Mouse (Mus musculus) adrenal gland, adult 18-20 months (tissue): ENCODE results near the gene 4931409K22Rik. TPM values are rescaled to one million over a fixed set of nuclear protein-coding genes. Genes with fewer than 3 reads are reported as not detected.

Source experiments
- DNase-seq, 2 experiments: peaks; one replicate each; pipeline ENCODE4 v3.0.0; 2021 to 2022; ENCODE audit warnings: low spot score in 2 of 2
- total RNA-seq, 2 experiments: library from RNA; stranded (reverse); gene quantifications; 1 replicate in 1 of 2; 2 replicates in 1 of 2; pipeline ENCODE4 v1.2.3; 2021

Gene 4931409K22Rik
- total RNA-seq, 2 experiments from 2014 or later: not detected

DNA sequence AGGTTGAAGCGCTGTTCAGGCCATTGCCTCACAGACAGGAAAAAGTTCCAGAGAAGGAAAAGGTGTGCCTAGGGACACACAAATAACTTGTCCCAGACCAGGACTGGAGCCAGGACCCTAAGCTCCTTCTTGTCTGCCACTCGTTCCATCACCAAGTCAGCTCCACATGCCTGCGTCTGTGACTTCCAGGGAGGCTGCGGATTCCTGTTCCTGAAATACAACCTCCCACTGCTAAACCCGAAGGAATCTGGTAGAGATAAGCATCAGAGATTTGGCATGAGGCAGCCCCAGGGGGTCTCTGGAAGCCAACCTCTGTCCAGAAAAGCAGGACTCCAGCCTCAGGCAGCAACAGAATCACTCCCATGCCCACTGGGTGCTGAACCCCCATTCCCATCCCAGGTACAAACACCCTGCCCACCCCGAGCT is 15.5 kb downstream of the 4931409K22Rik start:
- no peak for DNase-seq

DNA sequence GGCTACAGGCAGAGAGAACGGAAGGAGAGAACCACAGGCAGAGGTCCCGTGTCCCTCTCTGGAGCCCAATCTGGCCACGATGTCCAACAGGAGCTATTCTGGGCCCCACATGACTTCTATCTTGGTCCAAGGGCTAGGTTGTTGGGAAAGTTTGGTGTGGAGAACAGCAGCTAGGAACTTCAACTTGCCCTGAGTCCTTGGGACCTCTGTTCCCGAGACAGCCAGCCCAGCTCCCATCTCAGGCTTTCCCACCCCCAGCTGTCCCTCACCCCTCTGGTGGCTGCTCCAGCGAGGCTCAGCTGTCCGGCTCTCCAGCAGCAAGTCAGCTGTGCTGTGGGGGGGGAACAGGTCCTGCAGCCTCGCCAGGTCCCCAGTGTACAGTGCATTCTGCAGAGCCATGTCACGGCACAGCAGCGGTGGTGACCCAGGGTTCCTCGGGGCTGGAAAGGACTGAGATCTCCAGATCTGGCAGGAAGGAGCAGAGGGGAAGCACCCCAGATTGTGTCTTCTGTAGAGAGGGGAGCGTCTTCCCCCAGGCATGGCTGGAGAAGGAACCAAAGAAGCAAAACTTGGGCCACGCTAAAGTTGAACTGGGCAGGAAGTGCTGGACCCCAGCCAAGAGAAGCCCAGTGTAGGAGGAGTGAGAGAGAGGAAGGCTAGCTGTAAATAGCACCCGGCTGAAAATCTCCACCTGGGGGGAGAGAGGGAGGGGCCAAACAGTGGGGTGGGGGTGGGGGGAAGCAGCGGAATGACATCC is 16.0 kb downstream of the 4931409K22Rik start, which contains the start of gene Asb10:
TSS of gene Asb10 (minus strand) at position 592 of the 757 bp plus-strand sequence.
- DNase-seq: peak in 1 of 2 experiments; percentile 46

DNA sequence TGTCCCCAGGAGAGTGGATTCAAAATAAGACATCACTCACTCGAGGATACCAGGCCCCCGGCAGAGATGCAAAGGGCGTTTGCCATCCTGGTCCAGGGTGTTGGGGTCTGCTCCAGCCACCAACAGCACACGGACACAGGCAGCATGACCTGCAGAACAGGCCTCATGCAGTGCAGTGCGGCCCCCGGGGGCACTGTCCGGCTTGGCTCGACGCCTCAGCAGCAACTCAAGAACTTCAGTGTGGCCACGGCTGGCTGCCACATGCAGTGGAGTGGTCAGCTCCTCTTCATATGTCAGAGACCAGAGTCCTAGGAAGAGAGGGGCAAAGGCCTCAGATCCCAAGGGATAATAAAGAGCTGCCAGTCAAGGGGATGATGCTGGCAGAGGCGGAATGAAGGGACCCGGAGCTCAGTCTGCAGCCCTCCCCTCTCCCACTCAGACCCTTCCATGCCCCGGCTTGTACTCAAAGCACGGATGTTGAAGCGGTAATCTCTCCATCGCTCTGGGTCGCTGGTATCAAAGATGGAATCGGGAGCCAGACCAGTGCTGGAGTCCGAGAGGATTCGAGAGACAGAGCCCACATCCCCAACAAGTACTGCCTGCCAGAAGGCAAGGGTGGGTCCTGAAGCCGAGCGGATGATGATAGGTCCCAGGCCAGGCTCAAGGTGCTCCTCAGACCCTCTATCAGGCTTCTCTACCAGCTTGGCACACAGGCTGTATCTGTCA is 16.9 kb downstream of the 4931409K22Rik start:
- DNase-seq: no peak

DNA sequence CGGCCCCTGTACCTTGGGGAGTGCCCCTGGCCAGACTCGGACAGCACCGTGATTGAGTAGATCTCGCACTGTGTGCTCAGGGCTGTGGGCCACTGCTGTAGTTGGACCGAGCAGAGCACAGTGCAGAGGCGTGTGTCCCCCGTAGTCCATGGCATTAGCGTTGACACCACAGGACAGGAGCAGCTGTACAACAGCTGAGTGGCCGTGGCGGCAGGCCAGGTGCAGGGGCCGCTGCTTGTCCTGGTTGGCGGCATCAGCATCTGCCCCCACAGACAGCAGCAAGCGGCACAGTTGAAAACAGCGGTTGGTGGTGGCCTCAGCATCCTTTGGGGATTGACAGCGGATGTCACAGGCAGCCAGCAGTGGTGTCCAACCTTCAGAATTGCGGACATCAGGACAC is 19.0 kb downstream of the 4931409K22Rik start:
- no peak for DNase-seq

DNA sequence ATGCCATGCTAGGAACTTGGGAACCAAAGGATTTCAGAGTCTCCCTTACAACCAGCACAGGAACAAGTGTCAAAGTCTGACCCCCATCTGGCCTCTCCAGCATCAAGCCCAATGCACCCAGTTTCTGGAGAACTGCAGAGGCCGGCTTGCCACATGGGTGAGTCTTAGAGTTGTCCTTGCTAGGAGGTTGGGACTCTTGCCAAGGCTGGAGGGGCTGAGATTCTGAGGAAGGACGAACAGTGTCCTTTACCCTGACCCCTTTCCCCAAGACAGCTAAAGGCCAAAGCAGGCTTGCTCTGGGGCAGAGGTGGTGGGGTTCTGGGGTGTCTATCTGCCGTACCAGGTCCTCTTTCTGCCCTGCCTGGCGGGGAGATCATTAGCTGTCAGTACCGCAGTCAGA is 20.1 kb downstream of the 4931409K22Rik start:
- DNase-seq: peak in 1 of 2 experiments; percentile 48

DNA sequence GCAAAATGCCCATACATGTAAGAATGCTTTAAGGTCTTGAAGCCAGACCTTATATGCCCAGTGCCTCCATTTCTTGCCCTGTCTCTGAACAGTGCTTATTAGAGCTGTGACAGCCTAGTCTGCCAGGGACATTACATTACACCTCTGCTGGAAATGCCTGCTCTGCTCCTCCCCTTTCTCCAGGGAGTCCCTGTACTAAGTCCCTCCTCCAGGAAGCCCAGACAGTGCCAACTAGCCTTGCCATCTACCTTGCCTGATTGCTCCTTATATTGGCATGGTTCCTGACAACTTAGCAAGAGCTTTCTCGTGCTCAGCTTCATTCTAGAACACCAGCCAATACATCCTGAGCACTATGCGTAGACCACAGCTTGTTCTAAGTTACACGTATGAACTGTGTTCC is 20.9 kb downstream of the 4931409K22Rik start:
- DNase-seq: no peak

DNA sequence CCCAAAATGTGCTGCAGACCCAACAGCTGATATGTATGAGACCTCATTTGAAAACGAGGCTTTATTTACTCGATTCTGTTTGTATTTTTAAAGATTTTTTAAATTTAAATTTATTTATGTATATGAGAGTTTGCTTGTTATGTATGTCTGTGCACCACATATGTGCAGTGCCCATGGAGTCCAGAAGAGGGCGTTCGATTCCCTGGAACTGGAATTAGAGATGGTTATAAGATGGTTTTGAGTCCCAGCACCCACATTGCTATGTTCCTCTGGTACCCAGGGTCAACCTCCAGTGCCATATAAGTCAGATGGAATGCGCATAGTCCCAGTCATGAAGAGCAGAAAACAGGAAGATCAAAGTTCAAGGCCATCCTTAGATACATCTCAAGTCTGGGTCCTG is 22.3 kb downstream of the 4931409K22Rik start:
- DNase-seq: no peak

DNA sequence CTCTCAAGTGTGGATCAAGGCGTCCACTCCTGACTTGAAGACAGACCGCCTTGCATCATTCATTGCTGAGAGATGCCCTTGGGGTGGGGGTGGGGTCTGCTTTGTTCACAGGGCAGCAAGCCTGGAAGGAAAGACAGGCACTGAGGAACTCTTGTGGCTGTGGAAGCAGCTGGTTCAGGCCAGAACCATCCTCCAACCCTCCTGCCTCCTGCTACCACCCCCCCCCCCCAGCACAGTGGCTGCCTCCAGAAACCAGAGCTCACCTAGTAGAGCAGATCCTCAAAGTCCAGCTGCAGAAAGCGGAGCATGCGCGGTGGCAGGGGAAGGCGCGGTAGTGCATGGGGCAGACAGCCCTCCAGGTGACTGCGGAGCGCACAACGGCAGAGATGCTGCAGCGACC is 23.2 kb downstream of the 4931409K22Rik start:
- no peak for DNase-seq

DNA sequence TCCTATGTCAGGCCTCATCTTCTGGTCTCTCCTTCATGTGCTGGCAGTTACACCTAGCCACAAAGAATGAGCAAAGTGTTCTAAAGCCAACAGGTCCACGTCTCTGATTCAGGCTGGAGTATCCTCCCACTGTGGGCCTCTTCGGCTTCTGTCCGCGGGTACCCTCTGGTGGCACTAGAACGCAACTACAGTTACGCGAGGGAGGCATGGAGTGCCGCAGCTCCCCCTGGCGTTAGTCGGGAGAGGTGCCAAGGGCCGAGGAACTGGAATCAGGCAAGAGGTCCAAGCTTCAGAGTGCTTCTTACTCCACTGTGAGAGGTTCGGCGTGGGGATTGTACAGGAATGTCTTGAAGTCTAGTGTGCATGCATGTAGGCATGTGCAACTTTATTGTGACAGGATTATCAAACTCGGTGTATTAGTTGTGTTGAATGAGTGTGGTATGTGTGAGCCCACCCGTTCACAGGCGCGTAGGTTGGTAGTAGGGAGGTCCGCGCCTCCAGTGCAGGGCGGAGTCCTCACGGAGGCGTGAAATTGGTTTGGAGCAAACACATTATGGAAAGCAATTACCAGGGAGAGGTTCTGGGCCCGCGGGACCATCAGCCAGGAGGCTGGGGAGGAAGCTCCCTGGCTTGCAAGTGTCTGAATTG is 26.4 kb downstream of the 4931409K22Rik start:
- peak; percentile 93 to 95 for DNase-seq

DNA sequence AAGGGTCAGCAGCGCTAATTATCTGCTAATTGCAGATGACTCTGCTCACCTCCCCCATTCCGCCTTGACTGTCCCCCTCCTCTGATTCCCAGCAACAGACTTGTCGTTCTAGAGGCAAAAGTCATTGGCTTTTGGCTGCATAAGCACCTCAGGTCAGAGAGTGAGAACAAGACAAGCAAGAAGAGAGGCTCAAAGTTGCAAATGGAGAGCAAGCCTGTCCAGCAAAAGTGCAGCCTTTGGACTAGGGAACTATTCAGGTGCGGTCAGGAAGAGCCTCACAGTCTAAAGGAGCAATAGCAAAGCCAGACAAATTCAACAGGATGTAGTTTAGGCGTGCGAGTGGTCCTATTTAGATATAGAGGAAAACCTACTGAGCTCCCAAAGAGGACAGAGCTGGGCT is 28.8 kb downstream of the 4931409K22Rik start:
- no peak for DNase-seq

DNA sequence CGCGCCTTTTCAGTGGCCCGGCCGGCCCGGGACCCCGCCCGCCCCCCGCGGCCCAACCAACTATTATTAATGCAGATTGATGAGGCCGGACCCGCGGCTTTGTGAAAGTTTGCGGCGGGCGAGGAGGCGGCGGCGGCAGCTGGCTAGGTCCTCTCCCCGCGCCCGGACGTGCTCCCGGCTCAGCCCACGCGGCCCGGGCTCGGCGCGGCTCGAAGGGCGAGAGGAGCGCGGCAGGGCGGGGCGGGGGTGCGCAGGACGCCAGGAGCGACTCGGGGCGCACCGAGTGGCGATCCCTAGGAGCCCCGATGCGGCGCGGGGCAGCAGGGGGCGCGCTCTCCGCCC is 29.7 kb downstream of the 4931409K22Rik start, which contains the start of gene Gbx1:
TSS of gene Gbx1 (minus strand) at position 314 of the 342 bp plus-strand sequence.
- peak; percentile 39 to 48 for DNase-seq

DNA sequence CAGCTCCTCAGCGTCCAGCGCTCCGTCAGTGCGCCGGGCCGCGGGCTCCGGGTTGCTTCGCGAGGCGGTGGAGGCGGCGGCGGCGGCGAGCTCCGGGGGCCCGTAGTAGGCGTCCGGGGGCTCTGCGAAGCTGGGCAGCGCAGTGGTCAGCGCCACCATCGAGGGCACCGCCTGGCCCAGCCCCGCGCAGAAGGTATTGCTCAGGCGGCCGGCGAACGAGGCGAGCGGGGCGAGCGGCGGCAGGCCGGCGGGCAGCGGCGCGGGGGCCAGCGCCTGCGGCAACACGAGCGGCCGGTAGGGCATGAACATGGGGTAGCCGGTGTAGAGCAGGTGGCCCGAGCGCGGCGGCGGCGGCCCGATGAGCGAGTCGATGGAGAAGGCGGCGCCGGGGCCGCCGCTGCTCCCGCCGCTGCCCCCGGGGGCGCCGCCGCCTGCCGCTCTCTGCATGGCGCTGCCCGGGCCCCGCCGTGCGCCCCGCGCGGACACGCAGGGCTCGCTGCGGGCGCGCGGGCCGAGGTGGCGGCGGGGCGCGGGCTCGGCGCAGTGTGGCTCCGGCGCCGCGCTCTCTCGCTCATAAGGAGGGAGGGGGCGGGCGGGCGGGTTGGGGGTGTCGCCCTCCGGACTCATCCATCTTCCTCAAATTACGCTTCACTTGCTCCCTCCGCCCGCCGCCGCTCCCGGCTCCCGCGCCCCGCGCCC is 30.3 kb downstream of the 4931409K22Rik start:
- no peak for DNase-seq

DNA sequence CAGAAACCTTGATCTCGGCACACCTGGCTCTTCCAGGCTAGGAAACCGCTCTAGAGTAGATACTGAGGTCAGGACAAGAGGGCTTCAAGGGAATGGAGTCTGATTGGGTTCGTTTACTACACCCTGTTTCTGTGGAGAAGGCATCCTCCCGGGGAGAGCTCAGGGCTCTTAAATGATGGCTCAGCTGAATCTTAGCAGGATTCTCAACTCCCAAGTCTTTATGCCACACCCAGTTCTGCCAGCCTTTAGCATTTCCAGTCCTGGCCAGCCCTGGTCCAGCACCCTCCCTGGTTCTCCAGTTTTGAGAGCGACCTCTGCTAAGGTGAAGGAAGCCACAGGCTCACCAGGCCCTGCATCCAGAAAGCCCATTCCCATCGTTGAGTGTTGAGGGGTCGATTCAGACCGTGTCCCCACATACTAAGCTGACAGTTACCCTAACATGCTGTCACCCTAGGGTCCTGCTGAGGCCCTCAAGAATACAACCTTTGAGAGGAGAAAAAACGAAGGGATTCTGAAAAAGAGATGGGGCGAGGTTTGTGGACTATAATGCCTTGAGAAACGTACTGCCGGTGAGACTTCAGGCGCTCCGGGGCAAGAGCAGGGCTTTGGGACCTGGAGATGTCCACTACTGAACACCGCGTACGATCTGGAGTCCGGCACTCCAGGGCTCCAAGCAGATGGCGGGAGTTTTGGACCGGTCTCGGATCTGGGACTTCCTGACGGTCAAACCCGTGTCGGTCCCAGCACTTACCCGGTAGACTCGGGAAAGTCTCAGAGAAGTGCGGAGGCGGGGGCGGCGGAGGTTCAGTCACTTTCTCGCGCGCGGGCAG is 31.0 kb downstream of the 4931409K22Rik start:
- DNase-seq: no peak

DNA sequence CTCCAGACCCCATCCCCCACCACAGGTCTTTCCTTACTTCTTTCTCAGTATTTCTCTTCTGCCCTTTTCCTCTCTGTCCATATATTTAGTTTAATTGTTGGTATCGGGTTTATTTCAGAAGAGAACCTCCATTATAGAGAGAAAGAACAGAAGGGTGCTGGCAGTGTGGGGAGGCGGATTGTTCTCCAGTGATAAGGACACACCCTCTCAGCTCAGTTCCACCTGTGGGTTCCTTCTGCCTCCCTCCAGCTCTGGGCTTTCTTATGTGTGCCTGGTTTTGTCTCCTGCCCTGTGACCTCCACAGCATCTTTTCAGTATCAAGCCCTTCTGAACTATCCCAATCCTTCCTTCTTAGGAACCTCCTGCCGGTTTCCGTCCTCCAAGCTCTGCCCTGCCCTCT is 32.1 kb downstream of the 4931409K22Rik start:
- DNase-seq: no peak

DNA sequence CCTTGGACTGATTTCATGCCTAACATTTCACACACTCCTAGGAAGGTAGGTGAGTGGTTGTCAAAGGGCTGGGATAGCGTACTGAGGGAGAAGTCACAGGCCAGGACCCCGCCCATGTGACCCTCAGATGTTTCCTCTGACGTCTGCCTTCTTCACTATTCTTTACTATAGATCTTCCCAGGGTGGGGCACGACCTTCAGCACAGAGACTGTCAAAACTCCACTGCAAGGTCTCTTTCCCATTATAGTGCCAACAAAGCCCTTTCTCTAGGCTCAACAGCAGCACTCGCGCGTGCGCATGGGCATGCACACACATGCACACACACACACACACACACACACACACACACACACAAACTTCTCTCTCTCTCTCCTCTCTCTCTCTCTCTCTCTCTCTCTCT is 32.8 kb downstream of the 4931409K22Rik start:
- no peak for DNase-seq

DNA sequence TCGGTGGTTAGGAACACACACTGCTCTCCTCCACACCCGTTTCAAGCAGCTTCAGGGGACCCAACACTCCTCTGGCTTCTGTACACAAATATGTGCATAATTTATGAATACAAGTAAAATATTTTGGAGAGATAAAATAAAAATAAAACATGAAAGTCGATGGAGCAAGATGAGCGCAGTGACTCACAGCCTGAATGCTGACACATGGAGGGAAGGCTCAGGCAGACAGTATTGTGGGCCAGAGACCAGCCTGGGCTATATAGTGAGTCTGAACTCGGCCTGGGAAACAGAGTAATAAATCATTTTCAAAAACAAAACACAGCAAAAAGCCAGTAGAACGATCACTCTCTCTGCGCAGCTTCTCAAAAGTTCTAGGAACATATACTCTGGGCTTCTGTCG is 35.2 kb downstream of the 4931409K22Rik start:
- DNase-seq: no peak

DNA sequence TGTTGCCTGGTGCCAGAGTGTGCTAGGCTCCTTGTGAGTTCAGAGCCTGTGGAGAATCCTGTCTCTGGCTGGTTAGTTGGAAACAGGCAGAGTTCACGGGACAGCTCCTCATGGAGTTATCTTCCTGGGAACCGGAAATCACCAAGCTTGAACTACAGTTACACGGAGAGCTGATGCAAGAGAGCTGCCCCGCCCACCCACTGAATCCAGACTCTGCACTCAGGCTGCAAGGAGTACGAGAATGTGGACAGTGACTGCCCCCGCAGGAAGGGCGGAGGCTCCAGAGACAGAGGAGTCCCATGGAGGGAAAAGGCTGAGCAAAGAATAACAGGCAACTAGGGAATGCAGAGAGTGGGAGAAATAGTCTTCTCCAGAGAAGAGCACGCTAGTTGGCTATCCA is 44.3 kb downstream of the 4931409K22Rik start:
- no peak for DNase-seq

DNA sequence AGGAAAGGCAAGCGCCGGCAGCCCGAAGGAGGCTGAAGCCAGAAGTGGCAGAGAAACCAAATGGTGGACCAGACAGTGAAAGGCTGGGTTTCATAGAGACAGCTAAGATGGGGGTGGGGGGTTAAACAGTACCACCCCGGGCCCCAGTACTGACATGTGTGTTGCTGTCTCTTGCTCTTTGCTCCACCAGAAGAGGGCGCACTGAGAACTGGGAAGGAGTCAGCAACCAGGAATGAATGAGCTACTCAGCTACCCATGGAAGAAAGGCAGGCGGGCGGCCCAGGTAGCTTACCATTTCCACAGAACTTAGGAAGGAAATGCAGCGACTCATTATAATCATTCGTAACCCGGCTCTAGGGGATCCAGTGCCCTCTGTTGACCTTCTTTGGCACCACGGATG is 46.0 kb downstream of the 4931409K22Rik start:
- peak; percentile 53 to 62 for DNase-seq

DNA sequence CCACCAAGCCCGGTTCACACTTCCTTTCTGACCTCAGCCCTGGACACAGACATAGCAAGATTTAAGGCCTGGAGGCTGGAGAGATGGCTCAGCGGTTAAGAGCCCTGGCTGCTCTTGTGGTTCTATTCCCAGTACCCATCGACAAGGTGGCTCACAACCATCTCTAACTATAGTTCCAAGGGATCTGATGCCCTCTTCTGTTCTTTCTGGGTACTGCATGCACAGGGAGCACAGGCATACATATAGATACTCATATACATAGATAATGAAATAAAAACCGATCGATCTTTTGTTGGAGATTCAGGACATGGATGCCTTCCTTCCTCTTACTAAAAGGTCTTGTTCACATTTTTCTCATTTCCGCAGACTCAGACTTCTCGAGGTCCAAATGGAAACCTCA is 48.2 kb downstream of the 4931409K22Rik start:
- no peak for DNase-seq

DNA sequence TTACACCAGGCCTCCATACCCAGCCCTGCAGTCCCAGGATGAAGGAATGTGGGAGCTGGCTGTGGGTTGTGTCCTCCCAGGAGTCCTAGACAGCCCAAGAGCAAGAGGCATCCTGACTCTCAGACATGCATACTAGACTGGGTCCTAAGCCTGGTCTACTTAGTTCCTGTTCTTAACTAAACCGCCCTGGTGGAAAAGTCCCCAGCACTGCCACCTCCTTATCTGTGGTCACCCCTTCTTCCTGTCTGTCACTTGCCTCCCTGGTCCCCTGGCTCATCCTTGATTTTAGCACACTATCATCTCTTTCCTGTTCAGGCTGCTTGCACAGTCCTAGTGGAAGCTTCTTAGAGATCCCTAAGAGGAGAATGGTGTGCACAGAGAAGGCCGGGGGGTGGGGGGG is 51.1 kb downstream of the 4931409K22Rik start:
- no peak for DNase-seq
